Mouse (Mus musculus): ENCODE measurements around the gene Prkch. TPM values are rescaled to one million over a fixed set of nuclear protein-coding genes. Genes with fewer than 3 reads are reported as not detected.

Gene Prkch
- polyA plus RNA-seq, 1 experiment, result 7.7 TPM

GRCm38 (mm10) chr12:73821176-73821575 is 236.6 kb downstream of the Prkch start:
- no peak for DNase-seq (ENCODE audit: low read depth)
- no peak for TF ChIP-seq CTCF (IDR thresholded peaks at IDR 0.05; ENCODE audit: borderline replicate concordance, extremely low read depth, insufficient read depth, insufficient read length)
- TF ChIP-seq POLR2A (IDR thresholded peaks at IDR 0.05; ENCODE audit: borderline replicate concordance, extremely low read depth, insufficient read depth, insufficient read length, poor library complexity, severe bottlenecking), result no peak

- TF ChIP-seq CTCF (IDR thresholded peaks at IDR 0.05; ENCODE audit: borderline replicate concordance, extremely low read depth, insufficient read depth, insufficient read length) (no peak), POLR2A (IDR thresholded peaks at IDR 0.05; ENCODE audit: borderline replicate concordance, extremely low read depth, insufficient read depth, insufficient read length, poor library complexity, severe bottlenecking) (no peak)
- DNase-seq (ENCODE audit: low read depth), result no peak
These were observed 237.7 kb downstream of the Prkch start for GRCm38 (mm10) chr12:73822331-73822730.

- no peak for TF ChIP-seq POLR2A (IDR thresholded peaks at IDR 0.05; ENCODE audit: borderline replicate concordance, extremely low read depth, insufficient read depth, insufficient read length, poor library complexity, severe bottlenecking)
- TF ChIP-seq CTCF (IDR thresholded peaks at IDR 0.05; ENCODE audit: borderline replicate concordance, extremely low read depth, insufficient read depth, insufficient read length), result no peak
These were observed 240.2 kb downstream of the Prkch start for GRCm38 (mm10) chr12:73824828-73825227.

More at GRCm38 (mm10) chr12:73824828-73825227, 240.2 kb downstream of the Prkch start:
- DNase-seq (ENCODE audit: low read depth), result no peak

Other genes starting within 250 kb of the Prkch start
- gene Tmem30b, start 38.4 kb upstream of the Prkch start, polyA plus RNA-seq (2012; rRNA removed), result 0.32 and 0.37 TPM in 2 replicates

All from brain, embryonic 14.5 days (tissue).